Mouse (Mus musculus) liver, embryonic 14.5 days (tissue): ENCODE data around the gene AI661453.

Source experiments
- CTCF ChIP-seq: IDR thresholded peaks from 2 replicates; pipeline ENCODE4 v1.5.1; 2016; ENCODE audit warnings: antibody characterized with exemption, low read depth, control low read depth
- EP300 ChIP-seq: IDR thresholded peaks from 2 replicates; pipeline ENCODE4 v1.6.1; 2016; ENCODE audit warnings: antibody characterized with exemption, low read depth

- TF ChIP-seq CTCF (no peak), EP300 (no peak)
Measured at GRCm38 (mm10) chr17:47436907-47437547, 612 bp downstream of the AI661453 start, which contains the start of gene 1700001C19Rik.
